Mouse (Mus musculus) mature B cell (primary cell): ENCODE results near the gene Fdps.

Experiments used
- in situ Hi-C: fragments of 300-500 bp; cut with MboI; formaldehyde crosslinking; loops from 2 replicates; pipeline ENCODE4 v1.14.3; 2019

Fdps gene

GRCm38 (mm10) chr3:89101812-89102494 is at the start of gene Fdps:
TSS of gene Fdps (minus strand) at chr3:89101959.
- in situ Hi-C loops, result no loop called here

DNA sequence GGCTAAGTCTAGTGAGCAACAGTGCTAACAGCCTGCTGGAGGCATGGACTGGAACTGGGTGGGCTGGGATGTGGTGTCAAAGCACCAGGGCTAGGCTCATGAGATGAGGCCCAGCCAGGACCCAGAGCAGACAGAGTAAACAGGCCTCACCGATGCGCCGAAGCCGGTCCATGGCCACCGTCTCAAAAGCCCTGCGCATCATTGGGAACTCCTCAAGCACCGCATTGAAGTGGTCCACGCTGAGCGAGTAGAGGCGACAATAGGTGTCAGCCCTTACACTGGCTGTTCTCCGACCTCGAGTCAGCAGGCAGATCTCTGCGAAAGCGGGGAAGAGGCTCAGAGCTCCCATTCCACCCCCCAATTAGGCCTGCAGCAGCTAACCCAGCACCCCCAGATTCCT is 46.8 kb upstream of the Fdps start:
- in situ Hi-C loops, result no loop called here

DNA sequence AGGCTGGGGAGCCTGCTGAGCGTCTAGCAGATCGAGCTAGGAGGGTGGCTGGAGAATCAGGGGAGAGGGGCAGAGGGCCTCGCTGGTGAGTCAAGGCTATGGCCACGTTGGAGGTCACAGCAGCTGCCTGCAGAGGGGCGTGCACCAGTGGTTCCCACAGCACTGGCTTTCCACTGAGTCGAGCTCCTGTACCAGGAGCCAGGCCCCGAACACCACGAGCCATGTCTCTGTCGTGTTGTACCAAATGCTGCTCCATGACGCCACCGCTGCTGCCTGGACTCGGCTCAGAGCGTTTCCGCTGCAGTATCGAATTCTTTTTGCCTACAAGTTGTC is 46.2 kb upstream of the Fdps start:
- in situ Hi-C loops, result no loop called here

DNA sequence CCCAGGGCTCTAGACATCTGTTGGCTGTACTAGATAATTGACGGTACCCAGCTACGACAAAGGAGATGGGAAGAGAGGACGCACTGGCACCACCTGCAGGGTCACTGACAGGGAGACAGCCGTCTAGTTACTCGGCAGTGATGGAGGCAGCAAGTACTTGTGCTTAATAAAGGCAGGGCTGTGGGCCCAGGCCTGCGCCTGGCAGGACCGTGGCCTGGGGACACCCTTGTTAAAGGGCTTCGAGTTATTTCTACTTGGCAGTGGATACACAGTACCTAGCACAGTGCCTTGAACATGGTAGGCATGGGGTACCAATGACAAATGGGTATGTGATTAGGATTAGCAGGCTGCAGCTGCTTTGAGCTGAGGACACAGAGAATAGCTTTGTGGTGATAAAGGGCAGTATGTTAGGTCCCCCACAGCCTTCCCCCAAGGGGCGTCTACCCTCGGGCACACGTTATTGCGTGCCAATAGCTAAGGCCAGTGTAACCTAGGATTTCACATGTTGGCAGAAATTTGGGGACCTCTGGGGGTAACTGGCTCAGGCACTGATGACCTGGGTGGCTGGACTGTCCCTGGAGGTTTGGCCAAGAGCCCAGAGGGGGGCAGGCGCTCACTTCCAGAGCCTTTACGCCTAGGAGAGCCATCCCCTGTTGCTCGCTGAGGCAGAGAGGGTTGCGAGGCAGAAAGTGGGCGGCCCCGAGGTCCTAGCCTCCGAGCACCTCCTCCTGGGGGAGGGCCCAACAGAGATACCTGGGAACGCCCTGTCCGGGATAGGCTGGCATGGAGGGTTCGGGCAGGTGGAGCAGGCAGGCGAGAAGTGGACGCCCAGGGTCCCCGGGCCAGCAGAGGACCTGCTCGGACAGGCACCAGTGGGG is 45.6 kb upstream of the Fdps start:
- in situ Hi-C loops, result no loop called here

- in situ Hi-C loops, result no loop called here
Observed at GRCm38 (mm10) chr3:89145566-89145965, 43.8 kb upstream of the Fdps start.

- in situ Hi-C loops, result no loop called here
Observed at GRCm38 (mm10) chr3:89144821-89145220, 43.1 kb upstream of the Fdps start.

DNA sequence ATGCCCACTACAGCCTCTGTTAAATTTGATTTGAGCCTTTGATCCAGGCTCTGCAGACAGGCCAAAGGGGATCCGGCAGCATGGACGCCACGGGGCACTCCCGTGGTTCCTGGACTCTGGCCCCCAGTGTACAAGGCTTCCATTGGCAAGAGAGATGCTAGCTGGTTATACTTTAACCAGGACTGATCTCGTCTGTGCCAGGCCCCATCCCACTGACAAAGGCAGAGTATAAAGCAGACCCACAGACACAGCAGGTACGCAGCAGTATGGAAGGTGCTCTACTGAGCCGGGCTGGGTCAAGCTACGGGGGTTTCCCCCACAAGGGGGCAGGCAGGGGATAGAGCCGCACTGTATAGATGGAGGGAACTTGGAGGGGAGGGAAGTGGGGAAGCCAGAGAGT is 34.6 kb upstream of the Fdps start:
- in situ Hi-C loops, result no loop called here

DNA sequence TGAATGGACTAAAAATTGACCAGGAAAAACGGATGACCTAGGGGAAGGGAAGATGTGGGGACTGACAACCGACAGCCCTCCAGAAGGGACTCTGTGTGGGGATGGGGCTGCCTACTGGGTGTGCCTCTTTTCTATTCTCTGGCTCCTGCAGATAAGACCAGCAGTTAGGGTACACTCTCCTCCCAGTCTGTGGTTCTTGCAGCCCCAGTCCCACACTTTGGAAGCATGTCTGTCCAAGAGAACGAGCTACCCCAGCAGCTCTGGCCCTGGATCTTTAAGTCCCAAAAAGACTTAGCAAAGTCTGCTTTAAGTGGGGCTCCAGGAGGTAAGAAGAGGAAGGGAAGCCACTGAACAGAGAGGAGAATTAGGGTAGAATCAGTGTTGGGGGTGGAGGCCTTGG is 34.2 kb upstream of the Fdps start, which contains the start of gene Pklr:
Pklr (plus strand) TSS at position 185 of the 400 bp plus-strand sequence.
- in situ Hi-C loops, result no loop called here

DNA sequence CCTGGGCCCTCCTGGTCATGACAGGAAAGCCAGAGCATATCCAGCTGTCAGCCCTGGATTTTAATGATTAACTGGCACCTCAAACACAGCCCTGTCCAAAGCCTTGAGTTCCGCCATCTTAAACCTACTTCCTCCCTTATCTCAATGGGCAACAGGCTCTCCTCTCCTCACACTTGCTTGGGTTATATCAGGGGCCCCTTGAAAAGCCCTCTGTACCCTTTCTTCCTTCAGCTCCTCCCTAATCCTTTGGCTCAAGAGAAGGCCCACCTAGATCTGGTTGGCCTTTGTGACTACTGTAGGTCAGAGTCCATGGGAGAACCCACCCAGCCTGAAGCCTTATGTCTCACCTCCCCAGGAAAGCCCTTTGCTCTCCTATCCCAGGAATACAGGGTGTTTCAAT is 32.0 kb upstream of the Fdps start:
- in situ Hi-C loops, result no loop called here

DNA sequence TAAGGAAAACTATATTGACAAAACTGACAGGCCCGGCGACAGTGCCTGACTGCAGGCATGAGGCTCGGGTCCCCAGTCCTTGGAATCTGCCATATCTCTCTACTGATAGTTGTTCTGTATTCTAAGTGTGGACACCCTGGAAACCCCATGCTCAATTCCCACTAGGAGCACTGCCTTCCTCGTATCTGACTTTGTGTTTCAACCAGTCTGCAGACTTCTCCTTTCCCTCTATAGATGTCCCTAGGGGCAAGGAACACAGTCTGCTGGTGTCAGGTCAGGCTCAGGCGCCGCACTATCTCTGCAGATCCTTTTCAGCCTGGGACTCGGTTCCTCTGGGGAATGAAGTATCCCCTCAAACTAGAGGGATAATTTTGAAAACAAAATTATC is 31.3 kb upstream of the Fdps start:
- in situ Hi-C loops, result no loop called here

GRCm38 (mm10) chr3:89132285-89133062 is 30.7 kb upstream of the Fdps start:
- in situ Hi-C loops, result no loop called here

DNA sequence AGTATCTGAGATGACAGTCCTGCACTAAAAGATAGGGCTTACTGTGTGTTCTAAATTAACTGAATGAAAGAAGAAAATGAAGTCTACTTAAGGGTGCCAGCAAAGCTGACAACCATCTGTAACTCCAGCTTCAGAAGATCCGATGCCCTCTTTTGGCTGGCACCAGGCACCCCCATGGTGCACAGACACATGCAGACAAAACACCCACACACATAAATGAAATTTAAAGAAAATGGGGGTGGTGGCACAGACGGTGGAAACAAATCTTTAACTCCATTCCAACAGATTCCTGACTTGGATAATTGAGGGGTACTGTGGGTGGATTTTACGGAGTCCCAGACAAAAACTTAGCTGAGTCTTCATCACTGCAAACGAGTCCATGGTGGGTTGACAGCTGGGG is 30.1 kb upstream of the Fdps start:
- in situ Hi-C loops, result no loop called here

GRCm38 (mm10) chr3:89129908-89130307 is 28.1 kb upstream of the Fdps start:
- in situ Hi-C loops, result no loop called here

DNA sequence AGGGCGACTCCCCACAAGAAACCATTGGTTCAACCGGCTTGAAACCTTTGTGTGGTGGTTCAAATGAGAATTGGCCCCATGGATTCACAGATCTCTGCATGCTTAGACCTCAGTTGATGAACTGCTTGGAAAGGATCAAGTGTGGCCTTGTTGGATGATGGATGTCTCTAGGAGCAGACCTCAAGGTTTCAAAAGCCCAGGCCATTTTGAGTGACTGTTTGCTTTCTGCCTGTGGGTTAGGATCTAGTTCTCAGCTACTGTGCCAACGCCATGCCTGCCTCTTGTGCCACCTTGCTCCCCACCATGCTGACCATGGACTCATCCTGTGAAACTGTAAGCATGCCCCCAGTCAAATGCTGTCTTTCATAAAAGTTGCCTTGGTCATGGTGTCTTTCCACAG is 24.2 kb upstream of the Fdps start:
- in situ Hi-C loops, result no loop called here

DNA sequence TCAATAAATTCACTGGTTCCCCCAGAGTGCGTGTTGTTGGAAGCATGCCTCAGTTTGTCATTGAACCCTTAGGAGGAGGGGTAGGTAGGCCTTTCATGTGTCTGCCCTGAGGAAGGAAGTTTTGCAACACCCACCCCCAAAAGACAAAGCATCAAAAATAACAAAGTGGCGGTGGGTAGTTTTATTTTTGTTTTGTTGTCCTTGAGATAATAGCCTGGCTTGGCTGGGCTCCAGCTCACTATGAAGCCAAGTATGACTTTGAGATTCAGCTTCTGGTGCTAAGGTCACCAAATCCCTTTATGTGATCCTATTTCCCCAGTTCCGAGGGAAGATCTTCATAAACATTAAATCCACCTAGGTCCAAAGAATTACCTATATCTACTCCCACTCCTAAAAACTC is 22.5 kb upstream of the Fdps start:
- in situ Hi-C loops, result no loop called here

DNA sequence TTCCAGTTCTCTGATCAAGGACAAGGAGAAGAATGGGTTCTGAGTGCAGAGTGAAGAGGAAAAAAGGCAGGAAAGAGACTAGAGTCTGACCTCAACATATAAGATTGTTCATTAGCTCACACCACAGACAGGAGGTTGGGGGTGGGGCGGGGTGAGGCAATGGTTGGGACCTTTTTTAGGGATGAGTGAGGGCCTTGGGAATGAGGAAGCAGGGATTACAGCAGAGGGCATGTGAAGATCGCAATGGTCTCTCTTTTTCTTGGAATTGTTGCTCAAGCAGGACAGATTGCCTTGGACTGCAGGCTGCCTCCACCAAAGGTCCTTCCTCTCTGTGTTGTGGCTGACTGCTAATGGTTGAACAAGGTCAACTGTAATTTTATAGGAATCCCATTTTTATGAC is 21.6 kb upstream of the Fdps start:
- in situ Hi-C loops, result no loop called here

DNA sequence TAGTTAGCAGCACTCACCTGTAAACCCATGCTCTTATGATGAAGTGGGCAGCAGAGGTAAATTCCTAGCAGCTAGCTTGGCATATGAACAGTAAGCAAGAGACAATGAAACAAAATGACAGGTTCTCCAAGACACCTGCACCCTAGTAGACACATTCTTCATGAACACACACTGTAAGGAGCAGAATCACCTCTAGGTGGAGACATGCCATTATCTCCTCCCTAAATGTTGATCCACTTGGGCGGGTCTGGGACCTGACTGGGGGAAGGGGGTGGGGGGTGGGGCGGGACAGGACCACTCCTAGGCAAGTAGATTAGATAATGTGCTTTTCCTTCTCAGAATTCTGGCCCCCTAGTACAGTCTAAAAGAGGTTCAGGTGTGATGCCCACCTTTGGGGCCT is 13.8 kb upstream of the Fdps start:
- in situ Hi-C loops, result no loop called here

DNA sequence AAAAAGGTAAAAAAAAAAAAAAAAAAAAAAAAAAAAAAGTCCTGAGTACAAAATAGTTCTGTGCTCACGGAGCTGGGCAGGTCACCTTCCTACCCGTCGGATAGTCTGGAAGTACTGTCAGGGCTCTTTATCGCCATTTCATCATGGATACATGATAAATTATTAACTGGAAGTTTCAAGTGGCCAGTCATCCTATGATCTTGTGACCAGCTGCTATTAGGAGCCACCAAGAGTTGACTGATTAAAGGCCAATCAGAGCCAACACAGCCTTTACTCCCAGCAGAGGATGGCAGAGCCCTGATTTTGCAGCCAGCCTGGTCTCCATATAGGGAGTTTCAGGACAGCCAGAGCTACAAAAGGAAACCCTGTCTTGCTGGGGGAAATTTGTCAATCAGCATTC is 11.3 kb upstream of the Fdps start:
- in situ Hi-C loops, result no loop called here

DNA sequence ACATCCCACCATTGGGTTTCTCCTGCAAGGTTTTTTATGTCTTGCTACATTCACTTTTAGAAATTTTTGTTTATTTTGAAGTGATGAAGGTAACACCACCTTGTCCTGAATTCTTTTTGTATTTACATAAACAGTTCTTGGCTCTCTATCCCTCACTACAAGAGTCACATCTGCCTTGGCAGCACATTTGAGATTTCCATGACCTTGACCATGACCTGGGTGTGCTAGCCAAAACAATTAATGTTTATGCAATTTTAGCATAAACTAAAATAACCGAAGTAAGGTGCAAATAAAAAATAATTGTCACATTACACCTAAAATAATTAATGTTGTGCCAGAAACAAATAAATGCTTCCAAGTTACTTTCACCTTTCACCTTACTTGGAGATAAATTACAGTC is 6.4 kb upstream of the Fdps start:
- in situ Hi-C loops, result no loop called here

- in situ Hi-C loops, result no loop called here
Observed at GRCm38 (mm10) chr3:89107545-89107944, 5.8 kb upstream of the Fdps start.

GRCm38 (mm10) chr3:89106881-89107280 is 5.1 kb upstream of the Fdps start:
- in situ Hi-C loops, result no loop called here

DNA sequence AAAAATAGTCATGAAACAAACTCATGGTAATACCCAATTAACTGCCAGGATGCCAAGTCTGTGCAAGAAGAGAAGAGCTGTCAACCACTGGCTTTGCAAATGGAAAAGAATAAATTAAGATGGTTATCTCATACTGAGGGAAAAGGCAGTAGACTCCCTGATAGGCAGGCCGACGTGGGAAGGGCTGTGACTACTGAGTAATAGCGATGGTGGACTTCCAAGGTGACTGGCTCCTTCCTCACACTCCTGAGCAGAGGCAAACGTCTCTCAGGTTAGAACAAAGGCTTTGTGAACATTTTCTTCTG is 1.5 kb upstream of the Fdps start:
- in situ Hi-C loops, result no loop called here
